Mouse (Mus musculus): ENCODE data around the gene Bean1.

DNA sequence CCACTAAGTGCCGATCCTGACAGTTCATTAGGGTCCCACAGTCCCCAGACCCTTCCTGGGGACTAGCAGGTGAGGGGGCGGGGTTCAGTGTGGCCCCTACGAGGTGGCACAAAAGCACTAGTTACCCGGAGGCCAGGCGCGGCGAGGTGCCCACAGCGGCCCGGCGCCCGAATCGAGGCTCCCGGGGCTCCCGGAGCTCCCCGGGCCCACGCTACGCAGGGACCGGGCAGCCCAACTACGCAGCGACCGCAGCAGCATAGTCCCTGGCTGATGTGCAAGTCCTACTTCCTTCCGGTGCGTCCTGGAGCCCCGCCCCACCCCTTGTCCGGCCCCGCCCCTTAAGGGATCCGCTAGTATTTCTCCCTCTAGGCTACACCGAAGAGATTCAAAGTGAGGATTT is 78.0 kb downstream of the Bean1 start, which contains the start of gene Tk2:
- no peak for TF ChIP-seq CTCF (IDR thresholded peaks at IDR 0.05; ENCODE audit: low read depth)
- TF ChIP-seq EP300 (IDR thresholded peaks at IDR 0.05; ENCODE audit: low read depth) = no peak
